Mouse (Mus musculus): ENCODE measurements around the gene Ptcd3.
"Not testable (repeated sequence)": the region's sequence is repeated elsewhere in the genome, so short reads cannot be mapped to it uniquely, and the experiment has no call there.

The Ptcd3 gene

GRCm38 (mm10) chr6:71868809-71869208, 39.7 kb downstream of the Ptcd3 start:
- no peak for DNase-seq (ENCODE audit: low spot score)

GRCm38 (mm10) chr6:71867751-71868150, 40.8 kb downstream of the Ptcd3 start:
- no peak for DNase-seq (ENCODE audit: low spot score)

GRCm38 (mm10) chr6:71846906-71847305, 61.6 kb downstream of the Ptcd3 start:
- DNase-seq (ENCODE audit: low spot score) = not testable (repeated sequence)

- DNase-seq (ENCODE audit: low spot score) = no peak
Measured at GRCm38 (mm10) chr6:71840597-71841290, 67.8 kb downstream of the Ptcd3 start.

- DNase-seq (ENCODE audit: low spot score) = no peak
Measured at GRCm38 (mm10) chr6:71839815-71840214, 68.7 kb downstream of the Ptcd3 start.

GRCm38 (mm10) chr6:71836811-71837210, 71.7 kb downstream of the Ptcd3 start:
- no peak for DNase-seq (ENCODE audit: low spot score)

GRCm38 (mm10) chr6:71831581-71831960, 77.0 kb downstream of the Ptcd3 start:
- peak; percentile 94 for DNase-seq (ENCODE audit: low spot score)

GRCm38 (mm10) chr6:71830690-71831580, 77.6 kb downstream of the Ptcd3 start, which contains the start of gene Immt:
Immt (plus strand) TSS chr6:71831331.
- peak; percentile 97 for DNase-seq (ENCODE audit: low spot score)
